Comparison of ENCODE assay signal across 8 mouse cellular contexts in the genomic region with DNA sequence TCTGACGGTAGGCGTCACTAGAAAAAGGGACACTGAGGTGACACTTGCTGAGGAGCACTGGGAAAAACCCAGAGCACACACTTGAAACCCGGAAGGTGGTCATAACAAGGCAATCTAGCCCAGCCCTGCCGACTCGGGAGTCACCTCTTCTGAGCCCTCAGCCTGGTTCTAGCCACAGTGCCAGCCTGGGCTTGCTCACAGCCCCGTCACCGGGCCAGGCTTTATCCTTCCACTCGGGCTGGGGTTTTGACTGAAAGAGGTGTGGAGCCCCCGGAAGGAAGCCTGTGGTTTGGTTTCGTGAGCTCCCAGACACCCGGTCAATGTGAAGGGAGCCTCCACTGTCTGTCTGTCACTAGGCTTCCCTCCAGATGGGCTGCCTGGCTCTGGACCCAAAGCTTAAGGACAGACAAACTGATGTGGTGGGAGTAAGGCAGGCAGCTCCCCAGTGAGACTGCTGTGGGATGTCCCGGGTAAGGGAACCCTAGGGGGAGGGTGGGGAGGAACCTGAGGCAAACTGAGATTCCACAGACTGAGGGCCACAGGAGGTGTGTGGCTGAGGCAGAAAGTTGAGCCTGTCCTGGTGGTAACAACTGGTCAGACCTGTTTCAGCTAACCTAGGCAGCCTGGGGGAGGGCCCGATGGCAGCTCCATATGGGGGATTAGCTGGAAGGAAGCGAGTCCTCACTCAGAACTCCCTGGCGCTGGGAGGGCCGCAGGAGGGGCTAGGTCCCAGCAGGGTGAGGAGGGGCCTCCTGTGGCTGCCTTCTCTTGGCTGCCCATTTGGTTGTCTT. TPM values are rescaled to one million over a fixed set of nuclear protein-coding genes. Genes with fewer than 3 reads are reported as not detected.
DNase-seq lines count a peak whose midpoint lies in the region; ATAC-seq lines count a peak whose summit lies in the region.

No protein-coding gene starts in this region.

- no peak overlapping the region for H3K27ac ChIP-seq in heart, embryonic 14.5 days (replicated peaks in 1 of 2; ENCODE audit: control insufficient read depth in 1 of 2, insufficient read depth in 1 of 2, low read depth in 2 of 2, low read length in 2 of 2)

- 23% methylated on average over 16 of the region's 16 CpGs for WGBS in heart, embryonic 14.5 days

- ATAC-seq in heart, embryonic 14.5 days (ENCODE audit: insufficient number of reproducible peaks, insufficient read depth, low FRiP score, low read depth) = no peak
- no peak for ATAC-seq in erythroid progenitor cell, adult 5-6 weeks (replicated peaks; ENCODE audit: low FRiP score, poor library complexity, severe bottlenecking)

- no peaks in the 10 kb centered on the region for H3K36me3 ChIP-seq in heart, embryonic 14.5 days (ENCODE audit: control insufficient read depth, insufficient read depth, low read length)

- H3K9me3 ChIP-seq in heart, embryonic 14.5 days (ENCODE audit: control insufficient read depth, low read length) = no peaks in the 10 kb centered on the region

- no peak overlapping the region for H3K9ac ChIP-seq in heart, embryonic 14.5 days (ENCODE audit: low read length)

- peaks cover 20 to 37% of the 10 kb centered on the region in 2 experiments for H3K4me1 ChIP-seq in heart, embryonic 14.5 days (ENCODE audit: control insufficient read depth in 2 of 2, insufficient read depth in 2 of 2, low read length in 2 of 2)

- no peak for DNase-seq in heart, adult 8-10 months (ENCODE audit: low spot score)
- DNase-seq in T-cell, adult 2 months (ENCODE audit: low spot score) = peak; percentile 83
- peak; percentile 66 for DNase-seq in kidney, postnatal 10 days
- DNase-seq in naive thymus-derived CD4-positive, alpha-beta T cell, adult 2 months (ENCODE audit: low read depth) = peak; percentile 73
- DNase-seq in ovary, postnatal 36 days (ENCODE audit: low spot score) = no peak
- DNase-seq in c-Kit-positive CD71-positive TER-119-positive erythroid progenitor cells, embryonic 14.5 days (ENCODE audit: low spot score) = no peak

- 0 out of 2 replicates have a peak overlapping the region, but pooled peaks have one; percentile 2 for H3K4me2 ChIP-seq in heart, embryonic 14.5 days (ENCODE audit: low read length)

- no peak overlapping the region for H3K4me3 ChIP-seq in heart, embryonic 14.5 days (ENCODE audit: control insufficient read depth in 1 of 2, insufficient read depth in 1 of 2, low read depth in 1 of 2, low read length in 2 of 2)

- H3K27me3 ChIP-seq in heart, embryonic 14.5 days (ENCODE audit: control insufficient read depth, insufficient read depth, low read length) = no peaks in the 10 kb centered on the region

RNA-seq across cellular contexts. Expression of gene Slc9a3r1, which starts 10.6 kb away (rescaled TPM):
- 18.0 and 21.9 TPM in 2 replicates for polyA plus RNA-seq in heart, embryonic 14.5 days (2014; fragmentation: Nextera tagmentation; extraction: Ambion mirVana)
- 1 to 10 TPM; 7.3 to 8.5 (median 8.5) TPM for total RNA-seq in heart, adult 8-10 months (2022)
- 15.1 and 16.8 TPM in 2 replicates for total RNA-seq in erythroid progenitor cell, adult 5-6 weeks (2015; ENCODE audit: low replicate concordance)
- 13.1 and 13.7 TPM in 2 replicates for total RNA-seq in erythroid progenitor cell, adult 5-6 weeks (2017; ENCODE audit: low replicate concordance)

RNA-seq across cellular contexts. Expression of gene Tmem104, which starts 13.5 kb away (rescaled TPM):
- 6.5 and 8.4 TPM in 2 replicates for polyA plus RNA-seq in heart, embryonic 14.5 days (2014; fragmentation: Nextera tagmentation; extraction: Ambion mirVana)
- total RNA-seq in heart, adult 8-10 months (2022) = 10 to 100 TPM in 1 of 4 experiments, 1 to 10 TPM in 3; 8.7 to 10.9 (median 9.1) TPM
- total RNA-seq in erythroid progenitor cell, adult 5-6 weeks (2015; ENCODE audit: low replicate concordance) = 5.0 and 6.3 TPM in 2 replicates
- 0.64 and 6.3 TPM in 2 replicates for total RNA-seq in erythroid progenitor cell, adult 5-6 weeks (2017; ENCODE audit: low replicate concordance)

RNA-seq across cellular contexts. Expression of gene Nat9, which starts 13.9 kb away (rescaled TPM):
- 16.5 and 16.6 TPM in 2 replicates for polyA plus RNA-seq in heart, embryonic 14.5 days (2014; fragmentation: Nextera tagmentation; extraction: Ambion mirVana)
- total RNA-seq in heart, adult 8-10 months (2022) = 10 to 100 TPM; 25.0 to 34.9 (median 25.9) TPM
- 9.2 and 11.2 TPM in 2 replicates for total RNA-seq in erythroid progenitor cell, adult 5-6 weeks (2015; ENCODE audit: low replicate concordance)
- 2.3 TPM in 1 of 2 replicates, not detected in the other for total RNA-seq in erythroid progenitor cell, adult 5-6 weeks (2017; ENCODE audit: low replicate concordance)

RNA-seq across cellular contexts. Expression of gene Cd300lf, which starts 40.0 kb away (rescaled TPM):
- 0.22 and 0.61 TPM in 2 replicates for polyA plus RNA-seq in heart, embryonic 14.5 days (2014; fragmentation: Nextera tagmentation; extraction: Ambion mirVana)
- total RNA-seq in heart, adult 8-10 months (2022) = under 1 TPM in 3 of 4 experiments, not detected in 1; 0.13 to 0.89 (median 0.22) TPM
- total RNA-seq in erythroid progenitor cell, adult 5-6 weeks (2015; ENCODE audit: low replicate concordance) = 1.7 and 2.9 TPM in 2 replicates
- 8.6 and 10.7 TPM in 2 replicates for total RNA-seq in erythroid progenitor cell, adult 5-6 weeks (2017; ENCODE audit: low replicate concordance)

Comparison
In these comparisons a context has a peak if more than half of its experiments do, and no peak if none do; other contexts are left out.
1. DNase-seq: peak in T-cell, adult 2 months (single experiment), kidney, postnatal 10 days (single experiment) and naive thymus-derived CD4-positive, alpha-beta T cell, adult 2 months (single experiment); none in heart, adult 8-10 months (single experiment), ovary, postnatal 36 days (single experiment) and c-Kit-positive CD71-positive TER-119-positive erythroid progenitor cells, embryonic 14.5 days (single experiment).